Mouse (Mus musculus) monocyte, adult 5-6 weeks (primary cell): Measurements from ENCODE around the gene Vmn2r75. TPM values are rescaled to one million over a fixed set of nuclear protein-coding genes. Genes with fewer than 3 reads are reported as not detected.
"Not testable (repeated sequence)": the region's sequence is repeated elsewhere in the genome, so short reads cannot be mapped to it uniquely, and the experiment has no call there.

Experiments used
- ATAC-seq: fragments of 153-309, 156-312 bp; replicated peaks from 2 replicates; pipeline ENCODE4 v1.8.0; 2017; ENCODE audit warnings: mild to moderate bottlenecking; ENCODE audit not compliant: low TSS enrichment, insufficient number of reproducible peaks, severe bottlenecking, poor library complexity, low FRiP score
- total RNA-seq: library from RNA; stranded (forward); fragments of 200-1000, 200-491, 200-594 nt; gene quantifications from 3 replicates; pipeline ENCODE4 v1.2.3, GENCODE M21; 2017

Vmn2r75 gene
- total RNA-seq, result not detected in 3 replicates

DNA sequence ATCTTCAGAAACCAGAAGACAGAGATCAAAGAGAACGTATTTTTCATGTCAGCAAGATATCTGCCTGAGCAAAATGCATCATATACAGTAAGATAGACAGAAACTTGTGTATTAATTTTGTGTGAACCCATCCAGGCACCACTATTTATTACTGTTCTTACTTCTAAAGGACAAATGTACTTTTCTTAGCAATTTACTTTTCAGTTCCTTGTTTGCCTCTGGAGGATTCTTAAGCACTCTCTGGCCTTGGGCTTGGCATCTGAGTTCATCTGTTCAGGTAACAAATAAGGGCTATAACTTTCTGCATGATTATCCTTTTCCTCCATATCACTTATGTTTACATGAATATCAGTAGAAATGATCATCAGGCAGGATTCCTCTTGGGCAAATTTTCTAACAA is at the start of gene Vmn2r75:
Gene Vmn2r75 (minus strand): TSS at position 101 of the 400 bp plus-strand sequence.
- ATAC-seq, result not testable (repeated sequence)

DNA sequence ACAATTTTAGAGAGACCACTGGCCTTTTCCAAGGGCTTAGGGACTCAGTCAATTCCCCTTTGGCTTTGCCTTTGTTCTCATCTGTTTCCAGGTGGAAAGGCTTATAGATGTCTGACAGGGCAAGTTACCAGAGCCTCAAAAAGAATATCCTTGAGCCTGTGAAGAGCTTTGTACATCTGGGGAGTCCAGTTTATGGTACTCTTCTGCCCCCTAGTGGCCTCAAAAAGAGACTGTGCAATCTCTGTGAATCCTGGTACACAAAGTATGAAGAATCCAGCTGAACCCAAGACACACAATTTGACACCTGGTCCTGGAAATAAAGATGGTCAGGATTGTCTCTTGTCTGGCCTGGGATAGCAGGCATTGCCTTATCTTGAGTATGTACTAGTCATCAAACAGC is 39.8 kb upstream of the Vmn2r75 start:
- ATAC-seq, result no peak

Other genes starting within 250 kb of the Vmn2r75 start
- not detected in 3 replicates for gene Vmn2r74, start 210.1 kb downstream of the Vmn2r75 start, total RNA-seq
- gene Vmn2r76, start 74.5 kb upstream of the Vmn2r75 start, total RNA-seq, result not detected in 3 replicates
- not detected in 3 replicates for gene Olfr310, start 105.4 kb upstream of the Vmn2r75 start, total RNA-seq
- gene Olfr309, start 141.9 kb upstream of the Vmn2r75 start, total RNA-seq, result not detected in 3 replicates
- gene Olfr308, start 153.9 kb upstream of the Vmn2r75 start, total RNA-seq, result not detected in 3 replicates
- not detected in 3 replicates for gene Olfr307, start 165.8 kb upstream of the Vmn2r75 start, total RNA-seq
- not detected in 3 replicates for gene Olfr305, start 195.2 kb upstream of the Vmn2r75 start, total RNA-seq
- not detected in 3 replicates for gene Olfr304, start 214.9 kb upstream of the Vmn2r75 start, total RNA-seq
- not detected in 3 replicates for gene Olfr303, start 226.0 kb upstream of the Vmn2r75 start, total RNA-seq
- gene Olfr301, start 232.1 kb upstream of the Vmn2r75 start, total RNA-seq, result not detected in 3 replicates